Mouse (Mus musculus): Measurements from ENCODE around the gene Gnao1. TPM values are rescaled to one million over a fixed set of nuclear protein-coding genes. Genes with fewer than 3 reads are reported as not detected.

The Gnao1 gene
- total and polyA plus RNA-seq, 3 experiments, result 1.1 to 13.5 (median 3.5) TPM

DNA sequence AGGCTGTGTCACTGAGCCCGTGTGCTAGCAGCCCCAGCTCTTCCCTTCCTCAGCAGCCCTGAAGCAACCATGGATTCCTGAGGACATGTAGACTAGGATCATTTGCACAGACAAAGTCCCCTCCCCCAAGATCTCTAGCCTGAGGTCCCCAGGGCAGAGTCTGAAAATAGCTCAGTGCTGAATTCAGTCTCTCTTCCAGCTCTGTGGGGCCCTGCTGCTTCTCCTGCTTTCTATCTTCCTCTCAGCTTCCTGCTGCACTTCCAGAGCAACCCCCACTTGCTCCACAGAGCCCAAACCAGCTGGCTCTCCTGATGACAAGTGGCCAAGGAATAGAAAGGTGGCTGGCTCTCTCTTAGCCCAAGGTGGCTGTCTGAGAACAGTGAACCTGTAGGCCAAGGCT, 98.8 kb downstream of the Gnao1 start:
- Histone ChIP-seq H3K9me3 (replicated peaks; ENCODE audit: low read length) (no peaks in the 10 kb centered on the region), H3K9ac (ENCODE audit: insufficient read depth, low read depth) (no peak overlapping the region), H3K4me2 (ENCODE audit: insufficient read depth, low read depth, poor library complexity, severe bottlenecking) (no peak overlapping the region), H3K4me1 (ENCODE audit: control insufficient read depth in 1 of 2, insufficient read depth in 2 of 2) (peaks cover 7 to 41% of the 10 kb centered on the region in 2 experiments; a peak in 3 of 4 replicates), H3K27ac (ENCODE audit: insufficient read depth, low read depth) (no peak overlapping the region), H3K27me3 (replicated peaks) (no peaks in the 10 kb centered on the region), H3K36me3 (replicated peaks in 1 of 2; ENCODE audit: control insufficient read depth in 1 of 2, insufficient read depth in 1 of 2, low read length in 1 of 2) (peaks cover 0 to 21% of the 10 kb centered on the region in 2 experiments), H3K4me3 (replicated peaks in 1 of 3; ENCODE audit: low read depth in 2 of 3, low read length in 2 of 3, poor library complexity in 1 of 3) (no peak overlapping the region), H3K79me2 (replicated peaks; ENCODE audit: control insufficient read depth, extremely low read depth, insufficient read depth, poor library complexity, severe bottlenecking) (no peaks in the 10 kb centered on the region)
- in situ Hi-C loops (cut with MboI; ENCODE audit: low pct_ligation_motif_present, low pct_unique_long_range_greater_than_20kb, low sequenced_read_pairs), result no loop called here
- TF ChIP-seq CHD2 (IDR thresholded peaks at IDR 0.05; ENCODE audit: low read length) (no peak), MEF2A (IDR thresholded peaks at IDR 0.05; ENCODE audit: borderline replicate concordance, low read depth, low read length) (peak; percentile 49; the same call in 1 of the 2 replicates)
- peak; percentile 34 for DNase-seq (ENCODE audit: extremely low read depth)
- dilution Hi-C loops (cut with MboI; ENCODE audit: extremely low pct_ligation_motif_present, extremely low pct_unique_long_range_greater_than_20kb, low sequenced_read_pairs), result no loop called here

DNA sequence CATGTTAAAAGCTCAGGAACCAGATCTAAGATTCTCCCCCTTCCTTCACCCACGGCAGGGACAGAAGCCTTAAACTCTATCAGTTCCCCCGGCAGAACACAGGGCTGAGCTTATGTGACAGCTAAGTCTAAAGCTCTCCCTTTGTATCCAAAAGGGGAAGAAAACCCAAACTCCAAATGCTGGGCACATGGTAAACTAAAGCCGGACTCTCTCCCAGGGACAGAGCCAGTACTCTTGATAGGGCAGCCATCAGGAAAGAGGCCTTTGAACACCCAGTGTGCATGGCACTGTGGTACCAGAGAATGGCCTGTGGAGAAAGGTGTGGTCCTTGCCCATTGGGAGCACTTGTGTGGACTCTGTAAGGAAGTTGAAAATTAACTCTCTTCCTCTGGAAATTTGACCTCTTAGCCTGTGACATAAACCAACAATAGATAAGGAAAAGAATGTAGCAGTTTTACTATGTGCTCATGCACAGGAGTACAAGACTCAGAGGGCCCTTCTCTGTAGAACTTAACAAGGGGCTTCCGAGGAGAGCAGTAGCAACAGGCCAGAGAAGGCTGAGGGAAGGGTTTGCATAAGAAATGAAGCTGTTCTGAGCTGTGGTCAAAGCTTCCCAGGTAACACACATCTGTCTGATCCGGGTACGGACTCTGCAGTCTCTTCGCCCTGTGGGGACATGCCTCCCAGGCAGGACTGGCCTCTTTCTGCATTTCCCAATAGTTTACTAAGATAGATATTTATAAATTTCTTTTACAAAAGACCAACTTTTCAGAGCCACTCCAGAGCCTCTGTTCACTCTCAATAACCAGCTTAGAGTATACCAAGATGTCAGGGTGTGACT, 102.2 kb downstream of the Gnao1 start:
- Histone ChIP-seq H3K27me3 (replicated peaks) (no peaks in the 10 kb centered on the region), H3K4me2 (ENCODE audit: insufficient read depth, low read depth, poor library complexity, severe bottlenecking) (no peak overlapping the region), H3K4me3 (replicated peaks in 1 of 3; ENCODE audit: low read depth in 2 of 3, low read length in 2 of 3, poor library complexity in 1 of 3) (no peak overlapping the region), H3K27ac (ENCODE audit: insufficient read depth, low read depth) (no peak overlapping the region), H3K9me3 (replicated peaks; ENCODE audit: low read length) (no peaks in the 10 kb centered on the region), H3K79me2 (replicated peaks; ENCODE audit: control insufficient read depth, extremely low read depth, insufficient read depth, poor library complexity, severe bottlenecking) (no peaks in the 10 kb centered on the region), H3K36me3 (replicated peaks in 1 of 2; ENCODE audit: control insufficient read depth in 1 of 2, insufficient read depth in 1 of 2, low read length in 1 of 2) (peaks cover 0 to 18% of the 10 kb centered on the region in 2 experiments), H3K9ac (ENCODE audit: insufficient read depth, low read depth) (no peak overlapping the region), H3K4me1 (ENCODE audit: control insufficient read depth in 1 of 2, insufficient read depth in 2 of 2) (peaks cover 2 to 33% of the 10 kb centered on the region in 2 experiments; a peak in 3 of 4 replicates)
- no peak for DNase-seq (ENCODE audit: extremely low read depth)
- in situ Hi-C loops (cut with MboI; ENCODE audit: low pct_ligation_motif_present, low pct_unique_long_range_greater_than_20kb, low sequenced_read_pairs) (no loop called here), dilution Hi-C loops (cut with MboI; ENCODE audit: extremely low pct_ligation_motif_present, extremely low pct_unique_long_range_greater_than_20kb, low sequenced_read_pairs) (no loop called here)
- TF ChIP-seq TBP (conservative IDR thresholded peaks at IDR 0.05; ENCODE audit: low read depth, low read length), result no peak
- TF ChIP-seq JUND (conservative IDR thresholded peaks at IDR 0.05; ENCODE audit: low read depth, low read length), result no peak
- TF ChIP-seq SIN3A (IDR thresholded peaks at IDR 0.05; ENCODE audit: low read length), result no peak
- no peak for TF ChIP-seq MAZ (IDR thresholded peaks at IDR 0.05; ENCODE audit: low read depth, low read length)
- TF ChIP-seq ELF1 (IDR thresholded peaks at IDR 0.05; ENCODE audit: low read depth, low read length), result no peak
- TF ChIP-seq RCOR1 (conservative IDR thresholded peaks at IDR 0.05; ENCODE audit: low read depth, low read length), result no peak
- TF ChIP-seq MXI1 (IDR thresholded peaks at IDR 0.05; ENCODE audit: low read depth, low read length), result no peak
- no peak for TF ChIP-seq ZKSCAN1 (IDR thresholded peaks at IDR 0.05; ENCODE audit: borderline replicate concordance, low read depth, low read length)
- no peak for TF ChIP-seq MYC (IDR thresholded peaks at IDR 0.05; ENCODE audit: low read depth, low read length)
- no peak for TF ChIP-seq ETS1 (conservative IDR thresholded peaks at IDR 0.05; ENCODE audit: low read depth, low read length)
- TF ChIP-seq USF2 (conservative IDR thresholded peaks at IDR 0.05; ENCODE audit: low read depth, low read length), result no peak
- no peak for TF ChIP-seq POLR2A (IDR thresholded peaks at IDR 0.05; ENCODE audit: low read depth, low read length)
- no peak for TF ChIP-seq BHLHE40 (IDR thresholded peaks at IDR 0.05; ENCODE audit: low read depth, low read length)
- no peak for TF ChIP-seq KAT2A (IDR thresholded peaks at IDR 0.05; ENCODE audit: insufficient replicate concordance, low read length)
- no peak for TF ChIP-seq MEF2A (IDR thresholded peaks at IDR 0.05; ENCODE audit: borderline replicate concordance, low read depth, low read length)
- no peak for TF ChIP-seq POLR2AphosphoS2 (IDR thresholded peaks at IDR 0.05; ENCODE audit: low read depth, low read length)
- no peak for TF ChIP-seq ZC3H11A (IDR thresholded peaks at IDR 0.05; ENCODE audit: low read depth, low read length)
- TF ChIP-seq E2F4 (IDR thresholded peaks at IDR 0.05; ENCODE audit: insufficient replicate concordance, low read depth, low read length), result no peak
- TF ChIP-seq HCFC1 (IDR thresholded peaks at IDR 0.05; ENCODE audit: low read depth, low read length), result no peak
- TF ChIP-seq NRF1 (IDR thresholded peaks at IDR 0.05; ENCODE audit: low read depth, low read length), result no peak

Measured in CH12.LX (cell line).